Mouse (Mus musculus): Measurements from ENCODE around the gene Pam16.

- TF ChIP-seq CTCF (conservative IDR thresholded peaks at IDR 0.05; ENCODE audit: low read length) (no peak), NANOG (IDR thresholded peaks at IDR 0.05; ENCODE audit: borderline replicate concordance, low read length) (no peak), POU5F1 (IDR thresholded peaks at IDR 0.05; ENCODE audit: borderline replicate concordance, low read length) (no peak)
Observed at GRCm38 (mm10) chr16:4651081-4651480, 26.3 kb upstream of the Pam16 start.
